Mouse (Mus musculus): ENCODE results near the gene Lgmn.

Lgmn gene

DNA sequence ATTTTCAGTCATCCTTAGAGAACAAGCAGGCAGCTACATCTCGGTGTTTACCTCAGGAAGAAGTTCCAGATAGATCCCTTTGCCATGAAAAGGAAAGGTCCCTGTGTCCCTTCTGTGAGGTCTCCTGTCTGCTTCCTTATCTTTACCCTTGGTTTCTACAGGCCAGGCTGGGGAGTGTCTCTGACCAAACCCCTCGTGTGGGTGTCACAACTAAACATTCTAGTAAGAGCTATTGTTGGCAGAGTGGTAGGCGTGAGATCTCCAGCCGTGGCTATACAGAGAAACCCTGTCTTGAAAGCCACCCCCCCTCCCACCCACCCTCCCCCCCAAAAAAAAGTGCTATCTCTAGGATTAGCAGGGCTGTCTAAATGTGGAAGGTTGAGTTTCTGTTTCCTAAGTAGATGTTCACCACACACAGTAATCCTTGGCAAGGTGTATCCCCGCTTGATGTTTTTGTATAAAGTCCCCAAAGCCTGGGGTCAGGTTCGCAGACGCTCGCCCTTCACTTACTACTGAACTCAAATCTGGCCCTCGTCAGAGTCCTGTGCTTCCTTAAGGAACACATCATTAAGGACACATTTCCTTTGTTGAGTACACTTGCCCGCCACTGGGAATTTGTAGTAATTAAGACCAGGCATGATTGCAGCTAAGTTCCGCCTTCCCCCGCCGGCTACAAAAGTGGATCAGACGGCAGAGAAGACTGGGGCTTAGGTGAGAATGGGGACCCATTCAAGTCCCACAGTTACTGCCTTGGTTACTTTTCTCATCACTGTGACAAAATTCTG lies 94.4 kb downstream of the Lgmn start:
- DNase-seq: no peak

Measured in cerebellum, postnatal 25 days (tissue).